Mouse (Mus musculus) hindbrain, embryonic 10.5 days (tissue): ENCODE measurements at regions not wholly inside any gene's neighbourhood (a gene's known extent, or its start where the extent isn't known, plus 50 kb on each side); places are given as distances from the start of the nearest gene placed in this dataset.

Experiments
- DNase-seq: peaks from one replicate; pipeline ENCODE4 v3.0.0-alpha.2; 2017; ENCODE audit warnings: low spot score
- H3K27ac ChIP-seq: fragments of 300-500 bp; sonication (generic); 2 replicates; pipeline ENCODE4 v1.5.1; 2016; ENCODE audit warnings: mild to moderate bottlenecking, moderate library complexity
- H3K27me3 ChIP-seq: fragments of 300-500 bp; sonication (generic); 2 replicates; pipeline ENCODE4 v1.6.1; 2016; ENCODE audit warnings: mild to moderate bottlenecking; ENCODE audit not compliant: poor library complexity, insufficient read depth, severe bottlenecking
- H3K36me3 ChIP-seq: fragments of 300-500 bp; sonication (generic); 2 replicates; pipeline ENCODE4 v1.6.1; 2016; ENCODE audit warnings: mild to moderate bottlenecking, moderate library complexity
- H3K4me1 ChIP-seq: fragments of 300-500 bp; sonication (generic); replicated peaks from 2 replicates; pipeline ENCODE4 v1.6.1; 2016; ENCODE audit warnings: mild to moderate bottlenecking
- H3K4me3 ChIP-seq: fragments of 300-500 bp; sonication (generic); 2 replicates; pipeline ENCODE4 v1.5.1; 2016; ENCODE audit warnings: mild to moderate bottlenecking, moderate library complexity
- H3K9me3 ChIP-seq: fragments of 300-500 bp; sonication (generic); 2 replicates; pipeline ENCODE4 v1.6.1; 2016; ENCODE audit warnings: mild to moderate bottlenecking, moderate library complexity
- WGBS: fragments of 180-500 bp; shearing (Covaris S2); methylation state at CpG from one replicate; pipeline ENCODE4 v1.1.7; 2016; 5-methylcytosine and 5-hydroxymethylcytosine counted together

GRCm38 (mm10) chr2:171856491-171856890 lies 186.8 kb downstream of the Cbln4 start:
- no peak for DNase-seq
- Histone ChIP-seq H3K36me3 (no peaks in the 10 kb centered on the region), H3K27ac (no peak overlapping the region), H3K4me1 (no peaks in the 10 kb centered on the region), H3K4me3 (no peak overlapping the region), H3K9me3 (no peaks in the 10 kb centered on the region), H3K27me3 (no peaks in the 10 kb centered on the region)
- WGBS: 84% methylated on average over 8 of the region's 8 CpGs

GRCm38 (mm10) chr2:171846826-171847492 lies 196.3 kb downstream of the Cbln4 start:
- H3K4me1 ChIP-seq: peaks cover 8% of the 10 kb centered on the region; the same call in 1 of the 2 replicates
- no peak for DNase-seq
- H3K36me3 ChIP-seq: no peaks in the 10 kb centered on the region
- H3K27me3 ChIP-seq: no peaks in the 10 kb centered on the region
- WGBS: 37% methylated on average over 4 of the region's 4 CpGs
- no peak overlapping the region for H3K27ac ChIP-seq
- no peak overlapping the region for H3K4me3 ChIP-seq
- H3K9me3 ChIP-seq: no peaks in the 10 kb centered on the region; the same call in 1 of the 2 replicates

GRCm38 (mm10) chr2:171840058-171840713 lies 203.1 kb downstream of the Cbln4 start:
- Histone ChIP-seq H3K9me3 (no peaks in the 10 kb centered on the region), H3K27me3 (no peaks in the 10 kb centered on the region), H3K27ac (no peak overlapping the region), H3K36me3 (no peaks in the 10 kb centered on the region), H3K4me3 (no peak overlapping the region), H3K4me1 (no peaks in the 10 kb centered on the region)
- 77% methylated on average over 14 of the region's 14 CpGs for WGBS
- no peak for DNase-seq

DNA sequence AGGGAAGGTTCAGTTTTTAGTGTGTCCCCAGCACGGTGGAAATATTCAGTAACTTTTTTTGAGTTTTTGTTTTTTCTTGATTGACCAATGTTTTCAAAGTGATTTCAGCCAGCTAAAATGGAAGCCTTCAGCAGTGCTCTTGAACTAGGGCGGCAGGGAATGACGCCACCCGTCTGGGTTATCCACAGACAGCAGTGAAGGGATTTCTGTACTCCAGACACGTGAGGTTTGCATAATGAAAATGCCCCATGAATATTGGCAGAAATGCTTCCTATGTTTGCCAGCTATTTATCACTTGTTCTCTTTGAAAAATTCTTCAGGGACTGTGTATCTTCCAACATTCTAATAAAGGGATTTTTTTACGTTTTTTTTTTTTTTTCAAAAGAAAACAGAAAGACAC lies 221.1 kb downstream of the Cbln4 start:
- 96% methylated on average over 6 of the region's 6 CpGs for WGBS
- Histone ChIP-seq H3K27ac (no peak overlapping the region), H3K4me3 (no peak overlapping the region), H3K27me3 (no peaks in the 10 kb centered on the region), H3K9me3 (no peaks in the 10 kb centered on the region), H3K4me1 (no peaks in the 10 kb centered on the region), H3K36me3 (no peaks in the 10 kb centered on the region)
- no peak for DNase-seq

GRCm38 (mm10) chr2:171818504-171818903 lies 224.8 kb downstream of the Cbln4 start:
- peaks cover 7% of the 10 kb centered on the region; the same call in 1 of the 2 replicates for H3K4me1 ChIP-seq
- WGBS: 83% methylated on average over 8 of the region's 8 CpGs
- H3K36me3 ChIP-seq: no peaks in the 10 kb centered on the region
- no peak overlapping the region for H3K27ac ChIP-seq
- no peaks in the 10 kb centered on the region for H3K27me3 ChIP-seq
- no peaks in the 10 kb centered on the region for H3K9me3 ChIP-seq
- DNase-seq: no peak
- H3K4me3 ChIP-seq: no peak overlapping the region

DNA sequence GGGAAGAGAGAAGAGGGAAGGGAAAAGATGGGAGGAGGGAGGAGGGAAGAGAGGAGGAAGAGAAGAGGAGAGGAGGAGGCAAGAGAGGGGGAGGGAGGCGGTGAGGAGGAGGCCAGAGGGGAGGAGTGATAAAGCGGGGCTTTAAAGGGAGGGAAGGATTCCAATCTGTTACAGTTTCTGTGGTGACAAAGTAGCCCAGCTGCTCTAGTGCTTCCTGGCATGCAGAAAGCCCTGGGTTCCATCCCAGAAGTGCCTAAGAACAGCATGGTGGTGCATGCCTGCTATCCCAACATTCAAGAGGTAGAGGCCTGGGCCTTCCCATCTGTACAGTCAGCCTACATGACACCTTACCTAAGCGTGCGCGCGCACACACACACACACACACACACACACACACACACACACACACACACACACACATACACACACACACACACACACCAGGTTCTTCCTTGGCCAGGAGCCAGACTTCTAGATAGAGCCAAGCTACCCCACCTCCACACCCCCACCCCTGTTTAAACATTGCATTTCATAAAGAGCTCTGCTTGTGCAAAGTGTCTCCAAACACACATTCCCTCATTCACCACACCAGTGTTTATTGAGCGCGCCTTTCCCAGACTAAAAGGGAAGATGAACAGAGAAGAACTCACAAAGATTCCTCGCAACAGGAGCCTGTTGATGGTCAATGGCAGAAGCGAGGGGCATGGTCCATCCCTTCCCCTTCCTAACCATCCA lies 226.4 kb downstream of the Cbln4 start:
- Histone ChIP-seq H3K27ac (no peak overlapping the region), H3K4me1 (peaks cover 7% of the 10 kb centered on the region; the same call in 1 of the 2 replicates), H3K27me3 (no peaks in the 10 kb centered on the region), H3K9me3 (no peaks in the 10 kb centered on the region), H3K4me3 (no peak overlapping the region), H3K36me3 (no peaks in the 10 kb centered on the region)
- WGBS: 85% methylated on average over 10 of the region's 10 CpGs
- DNase-seq: no peak

DNA sequence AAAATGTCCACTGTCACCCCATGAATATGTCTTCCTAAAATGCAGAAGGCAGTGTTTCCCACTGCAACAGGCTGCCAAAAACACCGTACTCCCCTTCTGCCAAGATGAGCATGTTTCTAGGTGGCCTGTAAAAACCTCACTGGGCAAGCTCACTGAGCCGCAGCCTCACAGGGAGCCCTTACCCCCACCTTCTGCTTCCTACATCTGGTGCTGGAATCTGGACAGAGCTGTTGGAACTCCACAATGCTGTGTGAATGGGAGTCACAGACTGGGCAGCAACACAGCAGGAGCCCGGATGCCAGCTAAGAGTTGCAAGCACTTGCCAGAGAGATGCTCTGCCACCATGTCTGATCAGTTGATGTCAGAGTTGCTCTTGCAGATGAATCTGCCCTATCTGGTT lies 230.6 kb downstream of the Cbln4 start:
- WGBS: 88% methylated on average over 3 of the region's 3 CpGs
- H3K36me3 ChIP-seq: no peaks in the 10 kb centered on the region
- H3K4me1 ChIP-seq: peaks cover 12% of the 10 kb centered on the region; the same call in 1 of the 2 replicates
- H3K9me3 ChIP-seq: no peaks in the 10 kb centered on the region
- H3K27me3 ChIP-seq: no peaks in the 10 kb centered on the region
- no peak overlapping the region for H3K27ac ChIP-seq
- DNase-seq: no peak
- no peak overlapping the region for H3K4me3 ChIP-seq

GRCm38 (mm10) chr2:171805376-171805775 lies 237.9 kb downstream of the Cbln4 start:
- H3K27me3 ChIP-seq: no peaks in the 10 kb centered on the region
- no peak overlapping the region; the same call in 1 of the 2 replicates for H3K27ac ChIP-seq
- DNase-seq: no peak
- WGBS: 70% methylated on average over 5 of the region's 5 CpGs
- H3K36me3 ChIP-seq: no peaks in the 10 kb centered on the region
- H3K4me3 ChIP-seq: no peak overlapping the region
- H3K4me1 ChIP-seq: no peaks in the 10 kb centered on the region
- H3K9me3 ChIP-seq: no peaks in the 10 kb centered on the region

- Histone ChIP-seq H3K36me3 (no peaks in the 10 kb centered on the region), H3K27me3 (no peaks in the 10 kb centered on the region), H3K4me1 (0 out of 2 replicates have a peak, but pooled peaks cover 3% of the 10 kb centered on the region), H3K9me3 (no peaks in the 10 kb centered on the region), H3K27ac (no peak overlapping the region), H3K4me3 (no peak overlapping the region)
- DNase-seq: no peak
- WGBS: 86% methylated on average over 10 of the region's 10 CpGs
Measured at GRCm38 (mm10) chr2:171800511-171801268, 242.6 kb downstream of the Cbln4 start.

GRCm38 (mm10) chr2:171799351-171799750 lies 243.9 kb downstream of the Cbln4 start:
- H3K27ac ChIP-seq: no peak overlapping the region
- no peaks in the 10 kb centered on the region for H3K9me3 ChIP-seq
- H3K4me3 ChIP-seq: no peak overlapping the region
- 0 out of 2 replicates have a peak, but pooled peaks cover 3% of the 10 kb centered on the region for H3K4me1 ChIP-seq
- no peak for DNase-seq
- H3K27me3 ChIP-seq: no peaks in the 10 kb centered on the region
- WGBS: 76% methylated on average over 9 of the region's 9 CpGs
- H3K36me3 ChIP-seq: no peaks in the 10 kb centered on the region

DNA sequence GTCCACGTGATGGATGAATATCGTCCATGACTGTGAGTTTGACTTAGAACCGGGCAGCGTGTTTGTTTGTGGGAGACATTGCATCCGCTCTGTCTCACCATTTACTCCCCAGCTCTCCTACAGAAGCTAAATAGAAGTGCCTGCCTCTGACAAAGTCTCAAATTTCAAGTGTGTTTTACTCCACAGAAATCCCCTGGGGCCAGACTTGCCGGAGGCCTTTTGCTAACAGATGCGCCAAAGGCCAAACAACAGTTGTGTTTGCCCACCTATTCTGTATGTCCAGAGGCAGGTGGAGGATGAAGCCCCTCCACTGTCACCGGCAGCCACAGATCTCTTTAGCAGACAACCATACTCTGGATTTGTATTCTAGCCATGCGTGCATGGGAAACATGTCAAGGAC lies 252.6 kb downstream of the Cbln4 start:
- WGBS: 66% methylated on average over 9 of the region's 9 CpGs
- H3K27me3 ChIP-seq: no peaks in the 10 kb centered on the region
- no peaks in the 10 kb centered on the region for H3K9me3 ChIP-seq
- peaks cover 7% of the 10 kb centered on the region; the same call in 1 of the 2 replicates for H3K4me1 ChIP-seq
- no peak overlapping the region for H3K27ac ChIP-seq
- H3K4me3 ChIP-seq: no peak overlapping the region
- H3K36me3 ChIP-seq: no peaks in the 10 kb centered on the region
- peak; percentile 25 for DNase-seq

GRCm38 (mm10) chr2:171766193-171766930 lies 276.9 kb downstream of the Cbln4 start:
- no peak overlapping the region for H3K27ac ChIP-seq
- no peaks in the 10 kb centered on the region for H3K27me3 ChIP-seq
- 88% methylated on average over 7 of the region's 7 CpGs for WGBS
- H3K9me3 ChIP-seq: no peaks in the 10 kb centered on the region
- H3K4me3 ChIP-seq: no peak overlapping the region
- no peaks in the 10 kb centered on the region for H3K36me3 ChIP-seq
- DNase-seq: no peak
- no peaks in the 10 kb centered on the region for H3K4me1 ChIP-seq
